Mouse (Mus musculus) embryonic facial prominence, embryonic 10.5 days (tissue): ENCODE measurements around the gene Gab2. TPM values are rescaled to one million over a fixed set of nuclear protein-coding genes. Genes with fewer than 3 reads are reported as not detected.
A peak's percentile ranks its signal among the peaks of the same experiment; 100 is the strongest.

Experiments used
- DNase-seq: peaks from one replicate; pipeline ENCODE4 v3.0.0-alpha.2; 2017; ENCODE audit warnings: low spot score
- H3K27ac ChIP-seq: fragments of 300-500 bp; sonication (generic); replicated peaks from 2 replicates; pipeline ENCODE4 v1.5.1; 2016; ENCODE audit warnings: mild to moderate bottlenecking
- H3K27me3 ChIP-seq: fragments of 300-500 bp; sonication (generic); replicated peaks from 2 replicates; pipeline ENCODE4 v1.6.1; 2016; ENCODE audit warnings: low read depth, mild to moderate bottlenecking; ENCODE audit not compliant: poor library complexity, severe bottlenecking
- H3K36me3 ChIP-seq: fragments of 300-500 bp; sonication (generic); replicated peaks from 2 replicates; pipeline ENCODE4 v1.6.1; 2016; ENCODE audit warnings: mild to moderate bottlenecking, moderate library complexity
- H3K4me1 ChIP-seq: fragments of 300-500 bp; sonication (generic); 2 replicates; pipeline ENCODE4 v1.6.1; 2016
- H3K4me3 ChIP-seq: fragments of 300-500 bp; sonication (generic); 2 replicates; pipeline ENCODE4 v1.5.1; 2016; ENCODE audit warnings: mild to moderate bottlenecking, moderate library complexity
- H3K9me3 ChIP-seq: fragments of 300-500 bp; sonication (generic); 2 replicates; pipeline ENCODE4 v1.6.1; 2016; ENCODE audit warnings: mild to moderate bottlenecking
- WGBS: fragments of 180-500 bp; shearing (Covaris S2); methylation state at CpG from one replicate; pipeline ENCODE4 v1.1.7; 2016; 5-methylcytosine and 5-hydroxymethylcytosine counted together
- polyA plus RNA-seq: library from polyadenylated mRNA; unstranded; fragments of >200 nt; fragmentation: Nextera tagmentation; extraction: Ambion mirVana; gene quantifications from 2 replicates; pipeline ENCODE4 v1.2.1, GENCODE M21; 2016

Gab2 gene
- polyA plus RNA-seq, 1 experiment from 2014 or later, result 7.0 TPM

- no peaks in the 10 kb centered on the region for H3K9me3 ChIP-seq
- peak; percentile 19 for DNase-seq
- peaks cover 17% of the 10 kb centered on the region for H3K4me1 ChIP-seq
- no peak overlapping the region for H3K4me3 ChIP-seq
- no peak overlapping the region; the same call in 1 of the 2 replicates for H3K27ac ChIP-seq
- H3K36me3 ChIP-seq, result no peaks in the 10 kb centered on the region
- WGBS, result 45% methylated on average over 2 of the region's 2 CpGs
- no peaks in the 10 kb centered on the region for H3K27me3 ChIP-seq
Observed at GRCm38 (mm10) chr7:97154756-97155487, 73.5 kb downstream of the Gab2 start.

- Histone ChIP-seq H3K9me3 (no peaks in the 10 kb centered on the region), H3K27me3 (no peaks in the 10 kb centered on the region), H3K27ac (no peak overlapping the region), H3K4me3 (no peak overlapping the region), H3K36me3 (no peaks in the 10 kb centered on the region), H3K4me1 (no peaks in the 10 kb centered on the region)
- 77% methylated on average over 1 of the region's 1 CpGs for WGBS
- no peak for DNase-seq
Observed at GRCm38 (mm10) chr7:97164261-97164660, 82.9 kb downstream of the Gab2 start.

- no peak for DNase-seq
- H3K4me3 ChIP-seq, result no peak overlapping the region
- no peaks in the 10 kb centered on the region for H3K36me3 ChIP-seq
- H3K4me1 ChIP-seq, result no peaks in the 10 kb centered on the region; the same call in 1 of the 2 replicates
- no peaks in the 10 kb centered on the region for H3K9me3 ChIP-seq
- WGBS, result 88% methylated on average over 1 of the region's 1 CpGs
- no peaks in the 10 kb centered on the region for H3K27me3 ChIP-seq
- no peak overlapping the region for H3K27ac ChIP-seq
Observed at GRCm38 (mm10) chr7:97171089-97171488, 89.7 kb downstream of the Gab2 start.

- 85% methylated on average over 4 of the region's 4 CpGs for WGBS
- H3K36me3 ChIP-seq, result no peaks in the 10 kb centered on the region
- no peak overlapping the region for H3K4me3 ChIP-seq
- H3K9me3 ChIP-seq, result no peaks in the 10 kb centered on the region
- no peak overlapping the region for H3K27ac ChIP-seq
- no peak for DNase-seq
- H3K4me1 ChIP-seq, result no peaks in the 10 kb centered on the region; the same call in 1 of the 2 replicates
- H3K27me3 ChIP-seq, result no peaks in the 10 kb centered on the region
Observed at GRCm38 (mm10) chr7:97171719-97172118, 90.3 kb downstream of the Gab2 start.

GRCm38 (mm10) chr7:97172126-97172525, 90.7 kb downstream of the Gab2 start:
- WGBS, result 74% methylated on average over 3 of the region's 3 CpGs

GRCm38 (mm10) chr7:97181931-97182330, 100.5 kb downstream of the Gab2 start:
- Histone ChIP-seq H3K27me3 (no peaks in the 10 kb centered on the region), H3K4me1 (peaks cover 11% of the 10 kb centered on the region), H3K4me3 (no peak overlapping the region), H3K27ac (no peak overlapping the region), H3K36me3 (no peaks in the 10 kb centered on the region), H3K9me3 (no peaks in the 10 kb centered on the region)
- no peak for DNase-seq
- 83% methylated on average over 1 of the region's 1 CpGs for WGBS

More at GRCm38 (mm10) chr7:97172126-97172525, 90.7 kb downstream of the Gab2 start:
- H3K27ac ChIP-seq, result 0 out of 2 replicates have a peak overlapping the region, but pooled peaks have one; percentile 19
- no peak for DNase-seq
- no peaks in the 10 kb centered on the region; the same call in 1 of the 2 replicates for H3K4me1 ChIP-seq
- no peak overlapping the region for H3K4me3 ChIP-seq
- no peaks in the 10 kb centered on the region for H3K27me3 ChIP-seq
- no peaks in the 10 kb centered on the region for H3K9me3 ChIP-seq
- no peaks in the 10 kb centered on the region for H3K36me3 ChIP-seq

GRCm38 (mm10) chr7:97183426-97183825, 102.0 kb downstream of the Gab2 start:
- no peaks in the 10 kb centered on the region for H3K36me3 ChIP-seq
- no peaks in the 10 kb centered on the region for H3K27me3 ChIP-seq
- no peaks in the 10 kb centered on the region for H3K9me3 ChIP-seq
- no peak overlapping the region for H3K4me3 ChIP-seq
- H3K27ac ChIP-seq, result no peak overlapping the region
- no peak for DNase-seq
- H3K4me1 ChIP-seq, result peaks cover 11% of the 10 kb centered on the region
- WGBS, result 27% methylated on average over 4 of the region's 4 CpGs

GRCm38 (mm10) chr7:97184005-97184404, 102.6 kb downstream of the Gab2 start:
- 85% methylated on average over 1 of the region's 1 CpGs for WGBS
- H3K27me3 ChIP-seq, result no peaks in the 10 kb centered on the region
- no peak overlapping the region for H3K4me3 ChIP-seq
- no peaks in the 10 kb centered on the region for H3K9me3 ChIP-seq
- DNase-seq, result no peak
- H3K36me3 ChIP-seq, result no peaks in the 10 kb centered on the region
- H3K27ac ChIP-seq, result no peak overlapping the region
- peaks cover 11% of the 10 kb centered on the region for H3K4me1 ChIP-seq

GRCm38 (mm10) chr7:97187387-97188081, 106.1 kb downstream of the Gab2 start:
- WGBS, result 92% methylated on average over 2 of the region's 2 CpGs

GRCm38 (mm10) chr7:97189116-97189515, 107.7 kb downstream of the Gab2 start:
- Histone ChIP-seq H3K27ac (no peak overlapping the region), H3K4me3 (no peak overlapping the region), H3K27me3 (no peaks in the 10 kb centered on the region), H3K36me3 (no peaks in the 10 kb centered on the region), H3K4me1 (peaks cover 2% of the 10 kb centered on the region), H3K9me3 (no peaks in the 10 kb centered on the region)
- no peak for DNase-seq
- WGBS, result 45% methylated on average over 1 of the region's 1 CpGs

More at GRCm38 (mm10) chr7:97187387-97188081, 106.1 kb downstream of the Gab2 start:
- DNase-seq, result no peak
- no peaks in the 10 kb centered on the region for H3K9me3 ChIP-seq
- H3K4me3 ChIP-seq, result no peak overlapping the region
- H3K36me3 ChIP-seq, result no peaks in the 10 kb centered on the region
- peaks cover 11% of the 10 kb centered on the region for H3K4me1 ChIP-seq
- H3K27ac ChIP-seq, result no peak overlapping the region
- H3K27me3 ChIP-seq, result no peaks in the 10 kb centered on the region

- WGBS, result 78% methylated on average over 2 of the region's 2 CpGs
- no peak overlapping the region for H3K4me3 ChIP-seq
- H3K9me3 ChIP-seq, result no peaks in the 10 kb centered on the region
- no peaks in the 10 kb centered on the region for H3K36me3 ChIP-seq
- H3K27ac ChIP-seq, result no peak overlapping the region
- DNase-seq, result no peak
- no peaks in the 10 kb centered on the region for H3K27me3 ChIP-seq
- H3K4me1 ChIP-seq, result no peaks in the 10 kb centered on the region
Observed at GRCm38 (mm10) chr7:97203907-97204306, 122.5 kb downstream of the Gab2 start.

- WGBS, result 78% methylated on average over 1 of the region's 1 CpGs
- DNase-seq, result no peak
- Histone ChIP-seq H3K27ac (no peak overlapping the region), H3K4me1 (no peaks in the 10 kb centered on the region), H3K9me3 (no peaks in the 10 kb centered on the region), H3K4me3 (no peak overlapping the region), H3K27me3 (no peaks in the 10 kb centered on the region), H3K36me3 (no peaks in the 10 kb centered on the region)
Observed at GRCm38 (mm10) chr7:97208811-97209549, 127.6 kb downstream of the Gab2 start.
